Mouse (Mus musculus): ENCODE measurements at regions not wholly inside any gene's neighbourhood (a gene's known extent, or its start where the extent isn't known, plus 50 kb on each side); places are given as distances from the start of the nearest gene placed in this dataset.

DNA sequence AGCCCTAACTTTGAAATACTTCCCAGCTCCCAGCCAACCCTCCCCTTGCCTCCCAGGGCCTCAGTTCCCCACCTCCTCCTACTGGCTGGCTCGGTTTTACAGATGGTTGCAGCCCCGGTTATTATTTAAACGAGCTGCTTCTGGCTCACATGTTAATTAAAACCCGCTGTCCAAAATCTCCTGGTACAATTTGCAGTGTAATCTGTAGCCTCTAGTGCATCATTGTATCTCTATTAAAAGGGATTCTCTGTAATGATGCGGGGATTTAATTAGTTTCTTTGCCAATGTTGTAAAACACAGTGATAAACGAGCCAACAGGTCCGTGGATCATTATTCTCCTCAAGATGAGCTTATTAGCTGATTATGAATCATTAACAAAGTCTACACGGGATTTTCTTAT, 208.5 kb downstream of the 3100002H09Rik start:
- no peak for TF ChIP-seq POLR2A (IDR thresholded peaks at IDR 0.05; ENCODE audit: insufficient read depth, low read length)
- no peak for TF ChIP-seq CTCF (IDR thresholded peaks at IDR 0.05; ENCODE audit: low read depth, low read length)

Data from ES-Bruce4 (cell line).